Mouse (Mus musculus): ENCODE results near the gene Tmem87b.

Gene Tmem87b

DNA sequence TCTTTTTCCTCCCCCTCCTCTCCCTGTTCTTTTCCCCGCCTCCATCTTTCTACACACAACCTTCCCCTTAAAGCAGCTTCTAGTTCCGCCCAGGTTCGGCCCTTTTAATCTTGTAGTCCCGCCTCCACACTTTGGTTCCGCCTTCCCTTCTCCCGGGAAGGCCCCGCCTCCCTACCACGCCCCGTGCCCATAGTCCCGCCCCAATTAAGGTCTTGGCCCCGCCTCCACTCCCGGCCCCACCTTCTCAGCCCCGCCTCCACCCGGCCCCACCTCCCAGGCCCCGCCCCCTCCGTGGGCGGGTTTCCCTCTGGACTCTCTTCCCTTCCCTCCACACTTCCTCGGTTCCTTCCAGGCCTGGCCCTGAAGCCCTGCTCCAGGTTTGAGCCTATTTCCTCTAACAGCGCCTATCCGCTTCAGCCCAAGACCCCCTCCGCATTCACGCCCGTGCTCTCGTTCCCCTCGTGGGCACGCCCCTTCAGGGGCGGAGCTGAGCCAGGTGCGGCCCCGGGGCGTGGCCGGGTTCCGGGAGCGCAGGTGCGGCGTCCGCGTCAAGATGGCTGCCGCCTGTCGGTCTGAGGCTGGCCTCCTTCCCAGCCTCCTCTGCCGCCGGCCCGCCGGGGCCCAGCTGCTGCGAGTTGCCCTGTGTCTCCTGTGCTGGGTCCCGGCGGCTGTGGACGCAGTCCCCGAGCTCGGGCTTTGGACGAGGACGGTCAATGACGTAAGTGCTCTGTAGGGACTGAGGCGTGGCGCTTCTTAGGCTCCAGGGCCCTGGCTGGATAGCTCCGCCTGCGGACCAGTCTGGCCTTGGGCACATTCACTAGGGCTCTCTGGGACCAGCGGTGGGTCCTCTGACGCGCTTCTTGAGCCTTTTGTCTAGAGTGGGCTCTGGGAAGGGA is at the start of gene Tmem87b:
TSS of gene Tmem87b (plus strand) at position 333 of the 896 bp plus-strand sequence.
- no peaks in the 10 kb centered on the region for H3K27me3 ChIP-seq (ENCODE audit: control insufficient read depth, insufficient read depth, low read length, poor library complexity, severe bottlenecking)
- DNase-seq (ENCODE audit: low read depth, low spot score) = peak; percentile 96
- no peaks in the 10 kb centered on the region for H3K36me3 ChIP-seq (ENCODE audit: control insufficient read depth, insufficient read depth, low read length, poor library complexity, severe bottlenecking)

DNA sequence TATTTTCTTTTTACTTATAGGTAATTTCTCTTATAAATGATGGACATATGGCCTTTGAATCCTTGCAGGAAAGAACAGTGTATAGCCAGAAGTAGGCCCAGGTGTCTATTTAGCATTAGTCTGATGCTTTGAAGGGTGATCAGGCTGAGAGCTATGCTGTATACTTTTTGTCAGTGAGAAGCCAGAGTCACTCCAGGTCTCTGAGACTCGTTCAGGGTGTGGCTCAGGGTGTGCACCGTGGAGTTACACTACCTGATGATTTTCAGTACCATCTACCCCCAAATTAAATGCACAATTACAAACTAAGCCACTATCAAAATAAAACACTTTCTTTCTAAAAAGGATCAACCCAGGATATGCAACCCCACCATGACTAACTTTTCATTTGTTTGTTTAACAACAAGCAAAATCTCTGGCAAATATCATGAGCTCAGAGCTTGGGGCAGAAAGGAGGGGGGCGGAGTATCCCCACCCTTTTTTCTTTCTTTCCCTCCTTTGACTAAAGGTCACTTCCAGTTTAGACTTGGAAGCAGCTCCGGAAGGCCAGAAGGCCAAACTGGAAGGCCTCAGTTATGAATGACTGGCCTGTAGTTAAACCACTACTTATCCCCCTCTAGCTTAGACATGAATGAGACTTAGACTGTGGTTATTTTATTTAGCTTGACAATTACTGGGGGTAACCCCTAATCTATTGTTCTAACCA is 49.2 kb upstream of the Tmem87b start:
- H3K27me3 ChIP-seq (ENCODE audit: control insufficient read depth, insufficient read depth, low read length, poor library complexity, severe bottlenecking) = no peaks in the 10 kb centered on the region
- H3K36me3 ChIP-seq (ENCODE audit: control insufficient read depth, insufficient read depth, low read length, poor library complexity, severe bottlenecking) = no peaks in the 10 kb centered on the region
- no peak for DNase-seq (ENCODE audit: low read depth, low spot score)

DNA sequence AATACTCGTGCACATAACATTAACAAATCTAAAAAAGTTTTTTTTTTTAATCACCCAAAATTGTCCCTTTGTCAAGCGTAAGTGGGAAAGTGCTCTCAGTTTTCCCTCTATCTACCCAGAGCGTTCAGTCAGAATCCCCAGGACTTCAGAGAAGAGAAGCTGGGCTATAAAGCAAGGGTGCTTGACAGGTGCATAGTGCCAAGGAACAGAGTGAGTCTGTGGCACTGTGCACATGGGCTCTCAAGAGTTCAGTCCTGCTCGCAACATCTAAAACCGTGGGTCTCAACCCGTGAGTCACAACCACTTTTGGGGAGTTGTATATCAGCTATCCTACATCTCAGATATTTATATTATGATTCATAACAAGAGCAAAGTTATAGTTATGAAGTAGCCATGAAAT is 47.4 kb upstream of the Tmem87b start:
- Histone ChIP-seq H3K36me3 (ENCODE audit: control insufficient read depth, insufficient read depth, low read length, poor library complexity, severe bottlenecking) (no peaks in the 10 kb centered on the region), H3K27me3 (ENCODE audit: control insufficient read depth, insufficient read depth, low read length, poor library complexity, severe bottlenecking) (no peaks in the 10 kb centered on the region)
- DNase-seq (ENCODE audit: low read depth, low spot score) = no peak

DNA sequence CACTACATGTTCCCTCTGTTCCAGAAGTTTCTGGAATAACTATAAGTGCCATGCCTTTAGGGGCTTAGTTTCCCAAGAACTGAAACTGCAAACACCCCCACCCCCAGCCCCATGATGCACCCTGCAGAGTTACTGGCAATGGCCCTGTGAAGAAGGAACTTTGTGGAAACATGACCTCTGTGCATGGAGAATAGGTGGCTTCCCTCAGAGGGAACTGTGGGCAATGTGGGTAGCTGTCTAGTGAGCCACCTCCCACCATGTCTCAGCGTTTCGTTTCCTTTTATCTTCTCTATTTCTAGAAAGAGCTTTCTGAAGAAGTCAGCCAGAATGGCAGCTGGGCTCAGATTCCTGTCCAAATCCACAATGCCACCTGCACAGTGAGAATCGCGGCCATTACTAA is 46.9 kb upstream of the Tmem87b start:
- peak; percentile 2 for DNase-seq (ENCODE audit: low read depth, low spot score)
- H3K27me3 ChIP-seq (ENCODE audit: control insufficient read depth, insufficient read depth, low read length, poor library complexity, severe bottlenecking) = no peaks in the 10 kb centered on the region
- H3K36me3 ChIP-seq (ENCODE audit: control insufficient read depth, insufficient read depth, low read length, poor library complexity, severe bottlenecking) = no peaks in the 10 kb centered on the region

GRCm38 (mm10) chr2:128771750-128772338 is 46.1 kb upstream of the Tmem87b start:
- no peaks in the 10 kb centered on the region for H3K36me3 ChIP-seq (ENCODE audit: control insufficient read depth, insufficient read depth, low read length, poor library complexity, severe bottlenecking)
- no peak for DNase-seq (ENCODE audit: low read depth, low spot score)

GRCm38 (mm10) chr2:128782231-128782630 is 35.7 kb upstream of the Tmem87b start:
- Histone ChIP-seq H3K36me3 (ENCODE audit: control insufficient read depth, insufficient read depth, low read length, poor library complexity, severe bottlenecking) (no peaks in the 10 kb centered on the region), H3K27me3 (ENCODE audit: control insufficient read depth, insufficient read depth, low read length, poor library complexity, severe bottlenecking) (no peaks in the 10 kb centered on the region)
- DNase-seq (ENCODE audit: low read depth, low spot score) = no peak

More at GRCm38 (mm10) chr2:128771750-128772338, 46.1 kb upstream of the Tmem87b start:
- H3K27me3 ChIP-seq (ENCODE audit: control insufficient read depth, insufficient read depth, low read length, poor library complexity, severe bottlenecking) = no peaks in the 10 kb centered on the region

DNA sequence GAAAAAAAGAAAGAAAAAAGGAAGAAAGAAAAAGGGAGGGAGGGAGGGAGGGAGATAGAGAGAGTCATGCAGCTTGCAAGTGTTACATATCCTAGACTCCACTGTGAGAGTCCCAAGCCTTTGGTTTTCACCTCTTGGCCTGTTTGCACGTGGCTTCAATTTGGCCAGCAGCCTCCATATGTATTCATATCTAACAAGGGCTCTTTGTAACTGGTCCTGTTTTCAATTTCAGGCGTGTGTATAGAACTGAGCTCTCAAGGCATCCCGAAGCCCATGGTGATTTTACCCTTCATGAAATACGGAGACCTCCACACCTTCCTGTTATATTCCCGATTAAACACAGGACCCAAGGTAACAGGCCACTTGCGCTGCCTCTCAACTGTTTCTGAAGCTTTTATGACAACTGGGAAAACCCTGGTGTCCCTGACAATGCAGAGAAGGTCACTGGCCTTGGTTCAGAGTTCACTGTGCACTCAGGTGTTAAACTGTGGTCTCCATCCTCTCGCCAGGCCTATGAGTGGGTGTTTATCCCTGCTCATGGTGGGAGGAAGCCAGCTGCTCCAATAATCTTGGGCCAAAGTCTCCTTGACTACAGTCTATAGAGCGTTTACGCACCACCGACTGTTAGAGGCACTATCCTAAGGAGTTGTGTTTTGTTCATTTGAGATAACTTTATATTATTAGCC is 34.1 kb upstream of the Tmem87b start:
- DNase-seq (ENCODE audit: low read depth, low spot score) = no peak
- Histone ChIP-seq H3K36me3 (ENCODE audit: control insufficient read depth, insufficient read depth, low read length, poor library complexity, severe bottlenecking) (no peaks in the 10 kb centered on the region), H3K27me3 (ENCODE audit: control insufficient read depth, insufficient read depth, low read length, poor library complexity, severe bottlenecking) (no peaks in the 10 kb centered on the region)

- no peak for DNase-seq (ENCODE audit: low read depth, low spot score)
- H3K27me3 ChIP-seq (ENCODE audit: control insufficient read depth, insufficient read depth, low read length, poor library complexity, severe bottlenecking) = no peaks in the 10 kb centered on the region
Measured at GRCm38 (mm10) chr2:128784814-128785213, 33.1 kb upstream of the Tmem87b start.

DNA sequence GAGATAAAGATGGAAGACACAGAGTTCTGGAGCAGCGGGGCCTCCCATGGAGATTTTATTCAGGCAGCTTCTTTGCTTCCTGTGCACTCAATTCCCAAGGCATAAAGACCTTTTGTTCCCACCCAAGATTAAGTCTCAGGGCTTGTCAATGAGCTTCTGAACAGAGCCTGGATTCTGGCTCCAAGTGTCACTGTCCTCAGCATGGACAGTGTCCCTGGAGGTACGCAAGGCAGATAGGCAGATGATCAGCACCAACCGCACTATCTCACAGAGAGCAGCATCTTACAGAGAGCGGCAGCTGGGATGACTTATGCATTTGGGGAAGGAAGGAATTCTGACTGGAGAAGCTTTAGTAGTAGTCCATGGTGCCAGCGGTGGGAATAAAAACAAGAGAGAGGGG is 31.6 kb upstream of the Tmem87b start:
- DNase-seq (ENCODE audit: low read depth, low spot score) = no peak
- H3K27me3 ChIP-seq (ENCODE audit: control insufficient read depth, insufficient read depth, low read length, poor library complexity, severe bottlenecking) = no peaks in the 10 kb centered on the region
- no peaks in the 10 kb centered on the region for H3K36me3 ChIP-seq (ENCODE audit: control insufficient read depth, insufficient read depth, low read length, poor library complexity, severe bottlenecking)

More at GRCm38 (mm10) chr2:128784814-128785213, 33.1 kb upstream of the Tmem87b start:
- no peaks in the 10 kb centered on the region for H3K36me3 ChIP-seq (ENCODE audit: control insufficient read depth, insufficient read depth, low read length, poor library complexity, severe bottlenecking)

- H3K27me3 ChIP-seq (ENCODE audit: control insufficient read depth, insufficient read depth, low read length, poor library complexity, severe bottlenecking) = no peaks in the 10 kb centered on the region
- H3K36me3 ChIP-seq (ENCODE audit: control insufficient read depth, insufficient read depth, low read length, poor library complexity, severe bottlenecking) = no peaks in the 10 kb centered on the region
- no peak for DNase-seq (ENCODE audit: low read depth, low spot score)
Measured at GRCm38 (mm10) chr2:128786795-128787194, 31.1 kb upstream of the Tmem87b start.

- H3K27me3 ChIP-seq (ENCODE audit: control insufficient read depth, insufficient read depth, low read length, poor library complexity, severe bottlenecking) = no peaks in the 10 kb centered on the region
- DNase-seq (ENCODE audit: low read depth, low spot score) = no peak
- no peaks in the 10 kb centered on the region for H3K36me3 ChIP-seq (ENCODE audit: control insufficient read depth, insufficient read depth, low read length, poor library complexity, severe bottlenecking)
Measured at GRCm38 (mm10) chr2:128787805-128788204, 30.1 kb upstream of the Tmem87b start.

- no peaks in the 10 kb centered on the region for H3K36me3 ChIP-seq (ENCODE audit: control insufficient read depth, insufficient read depth, low read length, poor library complexity, severe bottlenecking)
- H3K27me3 ChIP-seq (ENCODE audit: control insufficient read depth, insufficient read depth, low read length, poor library complexity, severe bottlenecking) = no peaks in the 10 kb centered on the region
- DNase-seq (ENCODE audit: low read depth, low spot score) = no peak
Measured at GRCm38 (mm10) chr2:128790875-128791614, 26.9 kb upstream of the Tmem87b start.

DNA sequence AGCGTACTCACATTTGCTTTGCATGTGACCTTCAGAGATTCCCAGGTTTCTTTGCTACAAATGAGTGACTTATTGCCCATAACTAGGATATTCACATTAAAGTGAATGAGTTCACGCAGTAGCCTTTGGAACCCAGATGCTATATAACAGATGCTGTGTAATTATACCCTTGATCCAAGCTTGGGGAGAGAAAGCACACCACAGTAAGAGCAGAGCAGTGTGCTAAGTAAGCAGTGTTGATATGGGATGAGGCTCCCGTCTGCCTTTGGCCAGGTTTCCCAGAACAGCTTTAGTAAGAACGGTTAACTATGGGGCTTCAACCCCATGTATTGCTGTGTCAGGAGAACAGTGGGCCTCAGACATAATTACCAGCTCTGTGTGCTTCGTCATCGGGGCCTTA is 24.0 kb upstream of the Tmem87b start:
- no peak for DNase-seq (ENCODE audit: low read depth, low spot score)
- Histone ChIP-seq H3K36me3 (ENCODE audit: control insufficient read depth, insufficient read depth, low read length, poor library complexity, severe bottlenecking) (no peaks in the 10 kb centered on the region), H3K27me3 (ENCODE audit: control insufficient read depth, insufficient read depth, low read length, poor library complexity, severe bottlenecking) (no peaks in the 10 kb centered on the region)

- Histone ChIP-seq H3K27me3 (ENCODE audit: control insufficient read depth, insufficient read depth, low read length, poor library complexity, severe bottlenecking) (no peaks in the 10 kb centered on the region), H3K36me3 (ENCODE audit: control insufficient read depth, insufficient read depth, low read length, poor library complexity, severe bottlenecking) (no peaks in the 10 kb centered on the region)
- no peak for DNase-seq (ENCODE audit: low read depth, low spot score)
Measured at GRCm38 (mm10) chr2:128796463-128796862, 21.5 kb upstream of the Tmem87b start.

Data from splenic B cell, adult 2 months (primary cell).